Mouse (Mus musculus): Measurements from ENCODE around the gene Mgl2.

- TF ChIP-seq CTCF (IDR thresholded peaks at IDR 0.05; ENCODE audit: low read depth, low read length) (no peak), POLR2A (IDR thresholded peaks at IDR 0.05; ENCODE audit: borderline replicate concordance, low read depth, low read length) (no peak)
Observed at GRCm38 (mm10) chr11:70178756-70179155, 48.6 kb downstream of the Mgl2 start.
